Mouse (Mus musculus) macrophage (primary cell): ENCODE data around the gene Myh9. TPM values are rescaled to one million over a fixed set of nuclear protein-coding genes. Genes with fewer than 3 reads are reported as not detected.

ENCODE experiments used
- H3K27ac ChIP-seq: fragments of 350-480 bp; formaldehyde crosslinking; 2 replicates; pipeline ENCODE4 v1.9.0; 2021
- H3K36me3 ChIP-seq: fragments of 350-480 bp; formaldehyde crosslinking; 2 replicates; pipeline ENCODE4 v1.9.0; 2021; ENCODE audit errors: inconsistent target
- H3K4me3 ChIP-seq: fragments of 350-480 bp; formaldehyde crosslinking; 2 replicates; pipeline ENCODE4 v1.9.0; 2021; ENCODE audit errors: inconsistent target
- H3K79me2 ChIP-seq: fragments of 350-480 bp; formaldehyde crosslinking; 2 replicates; pipeline ENCODE4 v1.9.0; 2021; ENCODE audit errors: inconsistent target
- WGBS: methylation state at CpG from one replicate; pipeline ENCODE4 v1.1.7; 2026; ENCODE audit warnings: inconsistent platforms; ENCODE audit not compliant: missing documents; 5-methylcytosine and 5-hydroxymethylcytosine counted together
- polyA plus RNA-seq: library from polyadenylated mRNA; stranded (reverse); fragments of 250-400 nt; gene quantifications from 3 replicates; pipeline ENCODE4 v1.2.4, GENCODE M21; 2018; ENCODE audit warnings: inconsistent platforms

Myh9 gene
- polyA plus RNA-seq, 1 experiment from 2014 or later = 188 TPM

DNA sequence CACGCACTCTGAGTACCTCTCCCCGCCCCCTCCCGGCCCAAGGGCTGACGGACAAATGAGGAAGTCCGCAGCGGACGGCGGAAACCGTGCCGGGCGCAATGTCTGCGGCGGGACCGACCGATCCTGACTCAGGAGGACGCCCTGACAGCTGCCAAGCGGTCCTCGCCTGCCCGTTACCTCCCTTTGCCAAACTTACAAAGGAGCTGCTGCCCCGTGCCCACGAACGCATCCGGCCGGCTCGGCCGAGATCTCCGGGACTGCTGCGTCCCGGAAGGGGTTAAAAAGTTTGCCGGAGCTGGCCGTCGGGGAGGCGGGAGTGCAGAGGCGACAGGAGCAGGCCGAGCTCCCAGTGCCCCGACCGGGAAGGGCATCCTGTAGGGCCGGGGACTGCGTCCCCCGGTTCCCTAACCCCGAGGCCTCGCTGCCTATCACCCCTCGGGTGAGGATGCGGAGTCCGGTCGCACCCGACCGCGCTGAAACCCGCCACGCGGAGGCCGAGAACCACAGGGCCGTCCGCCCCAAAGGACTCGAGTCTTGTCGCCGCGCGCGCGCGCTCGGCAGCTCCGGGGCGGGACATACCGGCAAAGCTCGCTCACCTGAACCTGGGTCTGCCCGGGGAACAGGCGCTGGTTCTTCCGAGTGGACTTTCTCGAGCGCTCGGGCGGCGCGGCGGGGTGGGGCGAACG lies 471 bp downstream of the Myh9 start:
- Histone ChIP-seq H3K4me3 (peak overlapping the region; percentile 91), H3K27ac (peak overlapping the region; percentile 75), H3K36me3 (no peaks in the 10 kb centered on the region), H3K79me2 (peaks cover 51% of the 10 kb centered on the region)
- WGBS = under 1% methylated on average over 80 of the region's 80 CpGs

DNA sequence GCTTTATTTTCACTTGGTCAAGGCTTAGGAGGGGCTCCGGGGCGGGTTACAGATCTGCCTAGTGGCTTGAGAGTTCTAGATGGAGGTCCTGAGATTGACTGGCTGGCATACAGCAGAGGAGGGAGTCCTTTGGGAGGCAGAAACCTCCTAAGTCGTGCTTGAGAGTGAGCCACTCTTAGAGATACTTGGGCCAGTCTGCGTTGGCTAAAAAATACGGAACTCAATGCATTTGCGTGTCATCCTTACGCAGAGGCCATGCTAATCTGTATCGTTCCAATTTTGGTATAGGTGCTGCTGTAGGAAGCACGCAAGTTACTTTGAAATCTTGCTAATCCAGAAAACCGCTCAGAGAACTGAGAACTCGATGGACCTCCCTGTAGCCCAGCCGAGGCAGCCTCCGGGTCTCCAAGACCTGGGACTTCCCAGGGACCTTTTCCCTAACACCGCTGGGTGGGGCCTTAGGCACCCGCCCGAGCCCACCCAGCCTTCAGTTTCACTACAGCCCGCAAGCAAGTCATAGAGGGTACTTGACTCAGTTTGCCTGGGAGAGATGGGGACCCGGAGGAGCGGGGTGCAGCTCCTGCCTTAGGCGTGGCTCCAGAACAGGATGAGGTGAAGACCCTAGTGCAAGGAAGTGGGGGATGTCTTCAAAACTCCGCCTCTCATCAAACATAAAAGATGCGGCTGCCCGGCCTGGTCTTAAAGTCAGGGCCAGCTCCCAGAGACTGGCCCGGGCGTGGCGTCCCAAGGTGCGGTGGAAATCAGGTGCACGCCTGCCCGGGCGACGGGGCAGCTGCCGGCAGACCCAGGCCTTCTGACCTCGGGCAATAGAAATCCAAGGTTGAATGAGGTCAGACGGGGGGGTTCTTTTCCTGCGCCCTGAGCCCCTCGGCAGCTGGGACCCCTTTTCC lies 1.3 kb downstream of the Myh9 start:
- Histone ChIP-seq H3K36me3 (no peaks in the 10 kb centered on the region), H3K79me2 (peaks cover 59% of the 10 kb centered on the region), H3K4me3 (peak overlapping the region; percentile 91), H3K27ac (peak overlapping the region; percentile 75)
- 2% methylated on average over 35 of the region's 36 CpGs for WGBS

DNA sequence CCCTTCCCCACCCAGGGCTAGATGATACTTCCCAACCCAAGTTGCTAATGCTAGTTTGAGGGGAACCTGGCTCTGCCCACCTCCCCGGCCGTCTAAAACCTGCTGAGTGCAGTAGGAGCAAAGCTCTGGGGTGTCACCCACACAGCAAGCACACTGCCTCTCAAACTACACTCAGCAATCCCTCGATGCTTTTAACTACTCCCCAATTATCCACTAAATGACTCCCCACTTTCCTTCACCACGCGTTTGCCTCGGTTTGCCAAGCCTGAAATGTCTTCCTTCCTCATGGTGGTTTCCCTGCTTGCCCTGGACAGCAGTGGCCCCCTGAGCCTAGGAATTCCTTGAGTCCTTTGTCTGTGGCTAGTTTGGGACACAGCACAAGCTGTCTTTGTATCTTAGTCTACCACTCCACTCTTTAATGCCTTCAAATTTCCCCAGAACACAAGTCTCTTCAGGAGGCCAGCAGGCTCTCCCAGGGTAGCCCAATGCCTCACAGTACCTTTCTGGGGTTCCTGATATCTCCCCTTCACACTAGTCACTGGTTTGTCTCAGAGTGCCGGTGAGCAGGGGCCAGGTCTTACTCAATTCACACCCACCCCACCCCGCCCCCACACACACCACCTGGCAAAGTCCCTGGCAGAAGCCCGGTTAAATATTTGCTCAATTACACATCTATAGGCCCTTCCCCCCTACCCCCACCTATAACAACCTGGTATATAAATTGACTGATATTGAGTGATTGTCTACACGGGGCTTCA lies 2.3 kb downstream of the Myh9 start:
- H3K4me3 ChIP-seq = peak overlapping the region; percentile 91
- H3K36me3 ChIP-seq = no peaks in the 10 kb centered on the region
- 7% methylated on average over 9 of the region's 10 CpGs for WGBS
- peaks cover 69% of the 10 kb centered on the region for H3K79me2 ChIP-seq
- peak overlapping the region; percentile 75 for H3K27ac ChIP-seq

DNA sequence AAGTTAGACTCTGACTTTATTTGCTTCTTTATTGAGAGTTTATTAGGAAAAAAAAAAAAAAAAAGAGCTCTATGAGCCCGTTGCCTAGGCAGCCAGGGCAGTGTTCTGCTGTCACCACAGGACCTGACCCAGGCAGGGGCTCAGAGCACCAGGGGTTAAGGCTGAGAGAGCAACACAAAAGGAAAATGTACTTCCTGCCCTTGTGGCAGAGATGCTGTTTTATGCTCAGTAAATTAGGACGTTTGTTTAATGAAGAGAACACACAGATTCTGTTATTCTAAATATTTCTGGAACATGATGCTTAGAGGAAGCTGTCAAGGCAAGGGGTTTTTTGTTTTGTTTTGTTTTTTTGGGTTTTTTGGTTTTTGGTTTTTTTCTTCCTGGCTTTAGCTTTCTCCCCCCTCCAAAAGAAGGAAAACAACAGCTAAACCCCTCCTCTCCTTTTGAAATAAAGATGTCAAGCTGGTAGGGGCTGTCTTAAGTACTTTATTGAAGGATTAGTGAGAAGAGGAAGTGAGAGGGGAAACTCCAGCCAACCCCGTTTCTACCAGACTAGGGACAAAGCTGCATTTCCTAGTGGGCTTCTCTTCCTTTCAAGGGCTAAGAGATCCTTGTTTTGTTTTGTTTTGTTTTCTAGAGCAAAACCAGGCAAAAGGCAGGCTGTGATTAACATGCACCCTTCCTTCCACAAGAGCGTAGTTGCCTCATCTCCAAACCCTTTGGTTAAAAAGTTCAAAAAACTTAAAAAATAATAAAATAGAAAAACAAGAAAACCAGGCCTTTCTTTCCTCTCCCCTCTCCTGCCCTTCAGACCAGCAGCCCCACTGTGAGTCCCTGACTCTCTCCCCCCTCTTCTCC lies 3.2 kb downstream of the Myh9 start:
- Histone ChIP-seq H3K36me3 (no peaks in the 10 kb centered on the region), H3K27ac (peak overlapping the region; percentile 75), H3K4me3 (peak overlapping the region; percentile 91; the same call in 1 of the 2 replicates), H3K79me2 (peaks cover 78% of the 10 kb centered on the region)
- 12% methylated on average over 4 of the region's 4 CpGs for WGBS

DNA sequence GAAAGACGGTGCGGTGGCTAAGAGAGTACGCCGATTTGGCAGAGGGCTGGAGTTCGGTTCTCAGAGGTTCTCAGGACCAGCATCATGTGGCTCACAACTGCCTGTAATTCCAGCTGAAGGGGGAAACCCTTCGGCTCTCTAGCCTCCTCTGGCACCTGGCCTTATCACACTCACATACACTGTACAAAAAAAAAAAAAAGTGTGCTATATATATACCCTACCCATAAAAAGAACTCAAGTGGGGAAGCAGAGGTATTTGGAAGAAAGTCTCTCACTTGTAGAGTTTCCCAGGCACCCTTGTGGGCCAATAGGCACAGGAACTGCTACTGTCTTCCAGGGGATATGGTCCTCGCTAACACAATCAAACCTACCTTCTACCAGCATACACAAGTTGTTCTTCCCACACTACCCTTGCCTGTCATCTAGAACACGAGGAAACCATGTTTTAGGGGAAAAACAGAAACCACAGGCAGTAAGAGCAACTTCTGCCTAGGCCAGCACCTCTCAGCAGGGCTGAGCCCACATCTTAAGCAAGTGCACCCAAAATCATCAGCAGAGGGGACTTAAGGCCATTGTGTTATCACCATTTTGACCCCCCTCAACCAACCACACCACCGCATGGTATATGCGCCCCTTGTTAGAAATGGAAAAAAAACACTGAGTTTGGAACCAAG lies 4.4 kb downstream of the Myh9 start:
- WGBS = 64% methylated on average over 10 of the region's 10 CpGs
- Histone ChIP-seq H3K4me3 (no peak overlapping the region), H3K27ac (peak overlapping the region; percentile 75), H3K79me2 (peaks cover 90% of the 10 kb centered on the region), H3K36me3 (no peaks in the 10 kb centered on the region)

GRCm38 (mm10) chr15:77836692-77837443 lies 5.1 kb downstream of the Myh9 start:
- no peak overlapping the region for H3K4me3 ChIP-seq
- peaks cover 97% of the 10 kb centered on the region for H3K79me2 ChIP-seq
- H3K27ac ChIP-seq = peak overlapping the region; percentile 75; the same call in 1 of the 2 replicates
- no peaks in the 10 kb centered on the region for H3K36me3 ChIP-seq
- 66% methylated on average over 6 of the region's 6 CpGs for WGBS

GRCm38 (mm10) chr15:77835930-77836653 lies 5.9 kb downstream of the Myh9 start:
- Histone ChIP-seq H3K36me3 (no peaks in the 10 kb centered on the region), H3K79me2 (peaks cover 100% of the 10 kb centered on the region), H3K4me3 (no peak overlapping the region), H3K27ac (peak overlapping the region; percentile 38)
- WGBS = 32% methylated on average over 9 of the region's 9 CpGs

GRCm38 (mm10) chr15:77834336-77835268 lies 7.4 kb downstream of the Myh9 start:
- peaks cover 100% of the 10 kb centered on the region for H3K79me2 ChIP-seq
- H3K27ac ChIP-seq = peak overlapping the region; percentile 13; the same call in 1 of the 2 replicates
- 54% methylated on average over 15 of the region's 15 CpGs for WGBS
- no peaks in the 10 kb centered on the region for H3K36me3 ChIP-seq
- H3K4me3 ChIP-seq = no peak overlapping the region

- no peaks in the 10 kb centered on the region for H3K36me3 ChIP-seq
- H3K79me2 ChIP-seq = peaks cover 100% of the 10 kb centered on the region
- H3K4me3 ChIP-seq = no peak overlapping the region
- 86% methylated on average over 6 of the region's 6 CpGs for WGBS
- no peak overlapping the region for H3K27ac ChIP-seq
Measured at GRCm38 (mm10) chr15:77833731-77834130, 8.2 kb downstream of the Myh9 start.

- Histone ChIP-seq H3K79me2 (peaks cover 100% of the 10 kb centered on the region), H3K4me3 (no peak overlapping the region), H3K27ac (0 out of 2 replicates have a peak overlapping the region, but pooled peaks have one; percentile 8), H3K36me3 (no peaks in the 10 kb centered on the region)
Measured at GRCm38 (mm10) chr15:77833083-77833482, 8.9 kb downstream of the Myh9 start.

DNA sequence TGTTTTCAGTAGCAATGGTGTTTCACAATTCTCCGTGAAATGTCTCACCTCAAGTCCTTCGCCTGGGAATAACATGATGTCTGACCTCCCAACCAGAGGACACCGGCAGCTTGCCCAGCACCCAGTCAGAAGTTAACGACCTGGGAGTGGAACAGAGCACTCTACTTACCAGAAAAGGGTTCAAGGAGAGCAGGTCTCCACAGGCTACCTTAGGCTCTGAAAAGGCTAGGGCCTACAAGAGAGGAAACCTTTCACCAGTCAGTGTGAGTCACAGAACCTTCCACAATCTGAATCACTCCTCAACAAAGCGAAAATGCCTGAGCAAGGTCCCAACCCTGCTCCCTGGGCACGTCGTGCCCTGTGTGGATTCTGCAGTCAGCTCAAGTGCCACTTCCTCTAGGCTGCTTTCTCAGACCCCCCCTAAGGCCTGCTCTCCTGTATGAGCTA lies 9.5 kb downstream of the Myh9 start:
- Histone ChIP-seq H3K79me2 (peaks cover 100% of the 10 kb centered on the region), H3K27ac (peak overlapping the region; percentile 43), H3K4me3 (no peak overlapping the region), H3K36me3 (no peaks in the 10 kb centered on the region)
- WGBS = 16% methylated on average over 7 of the region's 7 CpGs
